Mouse (Mus musculus) stomach, embryonic 16.5 days (tissue): ENCODE measurements around the gene Hc. TPM values are rescaled to one million over a fixed set of nuclear protein-coding genes. Genes with fewer than 3 reads are reported as not detected.

Experiments used
- ATAC-seq: fragments of 200-750 bp; cut with Nextera tagmentation; 2 replicates; pipeline ENCODE4 v1.8.0; 2017; ENCODE audit warnings: moderate number of reproducible peaks, moderate TSS enrichment; ENCODE audit not compliant: insufficient read depth, low FRiP score
- H3K27ac ChIP-seq: fragments of 300-500 bp; sonication (generic); 2 replicates; pipeline ENCODE4 v1.5.1; 2014; ENCODE audit warnings: low read length
- H3K27me3 ChIP-seq: fragments of 300-500 bp; sonication (generic); 2 replicates; pipeline ENCODE4 v1.6.1; 2014; ENCODE audit warnings: low read length, control low read depth, mixed read lengths; ENCODE audit not compliant: control insufficient read depth, insufficient read depth
- H3K36me3 ChIP-seq: fragments of 300-500 bp; sonication (generic); 2 replicates; pipeline ENCODE4 v1.6.1; 2014; ENCODE audit warnings: low read length; ENCODE audit not compliant: control insufficient read depth, insufficient read depth
- H3K4me1 ChIP-seq: fragments of 300-500 bp; sonication (generic); 2 replicates; pipeline ENCODE4 v1.6.1; 2014; ENCODE audit warnings: low read length, control low read depth, mixed read lengths; ENCODE audit not compliant: control insufficient read depth, insufficient read depth
- H3K4me2 ChIP-seq: fragments of 300-500 bp; sonication (generic); 2 replicates; pipeline ENCODE4 v1.6.1; 2014; ENCODE audit warnings: low read depth, low read length, mixed read lengths
- H3K4me3 ChIP-seq: fragments of 300-500 bp; sonication (generic); replicated peaks from 2 replicates; pipeline ENCODE4 v1.5.1; 2014; ENCODE audit warnings: mild to moderate bottlenecking, low read length
- H3K9ac ChIP-seq: fragments of 300-500 bp; sonication (generic); 2 replicates; pipeline ENCODE4 v1.6.1; 2014; ENCODE audit warnings: low read length
- H3K9me3 ChIP-seq: fragments of 300-500 bp; sonication (generic); replicated peaks from 2 replicates; pipeline ENCODE4 v1.6.1; 2016; ENCODE audit warnings: low read length, control low read depth; ENCODE audit not compliant: control insufficient read depth
- WGBS: fragments of 180-500 bp; shearing (Covaris S2); extraction: QIAGEN DNeasy Blood & Tissue Kit; methylation state at CpG from one replicate; pipeline ENCODE4 v1.1.7; 2014; 5-methylcytosine and 5-hydroxymethylcytosine counted together
- polyA plus RNA-seq: library from polyadenylated mRNA; unstranded; fragments of >200 nt; fragmentation: Nextera tagmentation; extraction: Ambion mirVana; gene quantifications from 2 replicates; pipeline ENCODE4 v1.2.1, GENCODE M21; 2015

The Hc gene
- polyA plus RNA-seq, result 2.3 and 3.2 TPM in 2 replicates

GRCm38 (mm10) chr2:35061338-35061737 is at the start of gene Hc:
Gene Hc, minus strand, starts transcription at chr2:35061438.
- 58% methylated on average over 5 of the region's 5 CpGs for WGBS
- Histone ChIP-seq H3K9ac (no peak within 1 kb of the TSS), H3K36me3 (no peaks in the 10 kb centered on the region), H3K4me2 (no peak within 1 kb of the TSS), H3K4me3 (no peak within 1 kb of the TSS), H3K4me1 (no peaks in the 10 kb centered on the region), H3K9me3 (no peaks in the 10 kb centered on the region), H3K27ac (no peak within 1 kb of the TSS), H3K27me3 (no peaks in the 10 kb centered on the region)
- no peak for ATAC-seq

GRCm38 (mm10) chr2:35110521-35110920 is 49.3 kb upstream of the Hc start:
- Histone ChIP-seq H3K4me2 (peak overlapping the region; percentile 82; the same call in 1 of the 2 replicates), H3K27me3 (no peaks in the 10 kb centered on the region), H3K4me3 (no peak overlapping the region), H3K36me3 (0 out of 2 replicates have a peak, but pooled peaks cover 3% of the 10 kb centered on the region), H3K4me1 (no peaks in the 10 kb centered on the region), H3K9ac (no peak overlapping the region), H3K27ac (no peak overlapping the region), H3K9me3 (no peaks in the 10 kb centered on the region)
- 76% methylated on average over 2 of the region's 2 CpGs for WGBS
- ATAC-seq, result no peak

GRCm38 (mm10) chr2:35109924-35110304 is 48.7 kb upstream of the Hc start:
- Histone ChIP-seq H3K4me2 (peak overlapping the region; percentile 82), H3K9me3 (no peaks in the 10 kb centered on the region), H3K27me3 (no peaks in the 10 kb centered on the region), H3K9ac (peak overlapping the region; percentile 93), H3K4me3 (peak overlapping the region; percentile 94), H3K4me1 (no peaks in the 10 kb centered on the region), H3K27ac (peak overlapping the region; percentile 90), H3K36me3 (0 out of 2 replicates have a peak, but pooled peaks cover 3% of the 10 kb centered on the region)
- ATAC-seq, result no peak
- WGBS, result 2% methylated on average over 13 of the region's 13 CpGs

- H3K9me3 ChIP-seq, result no peaks in the 10 kb centered on the region
- peak within 1 kb of the TSS; percentile 94 for H3K4me3 ChIP-seq
- H3K4me1 ChIP-seq, result no peaks in the 10 kb centered on the region
- H3K4me2 ChIP-seq, result peak within 1 kb of the TSS; percentile 82
- peak; percentile 96 for ATAC-seq
- WGBS, result under 1% methylated on average over 60 of the region's 62 CpGs
- 0 out of 2 replicates have a peak, but pooled peaks cover 3% of the 10 kb centered on the region for H3K36me3 ChIP-seq
- H3K9ac ChIP-seq, result peak within 1 kb of the TSS; percentile 93
- H3K27ac ChIP-seq, result peak within 1 kb of the TSS; percentile 90
- H3K27me3 ChIP-seq, result no peaks in the 10 kb centered on the region
Measured at GRCm38 (mm10) chr2:35109141-35109923, 48.1 kb upstream of the Hc start, which contains the start of gene Cntrl. Gene Cntrl, plus strand, starts transcription at chr2:35109492.

GRCm38 (mm10) chr2:35108712-35109111 is 47.5 kb upstream of the Hc start:
- peak; percentile 41 for ATAC-seq

GRCm38 (mm10) chr2:35107984-35108635 is 46.9 kb upstream of the Hc start:
- Histone ChIP-seq H3K4me3 (no peak overlapping the region), H3K9me3 (no peaks in the 10 kb centered on the region), H3K9ac (no peak overlapping the region), H3K27ac (no peak overlapping the region), H3K27me3 (no peaks in the 10 kb centered on the region), H3K4me1 (no peaks in the 10 kb centered on the region), H3K36me3 (no peaks in the 10 kb centered on the region), H3K4me2 (no peak overlapping the region; the same call in 1 of the 2 replicates)
- no peak for ATAC-seq
- WGBS, result 48% methylated on average over 5 of the region's 5 CpGs

More at GRCm38 (mm10) chr2:35108712-35109111, 47.5 kb upstream of the Hc start:
- H3K9ac ChIP-seq, result peak overlapping the region; percentile 93
- H3K4me1 ChIP-seq, result no peaks in the 10 kb centered on the region
- no peaks in the 10 kb centered on the region for H3K27me3 ChIP-seq
- WGBS, result 28% methylated on average over 3 of the region's 3 CpGs
- peak overlapping the region; percentile 94 for H3K4me3 ChIP-seq
- H3K9me3 ChIP-seq, result no peaks in the 10 kb centered on the region
- H3K36me3 ChIP-seq, result 0 out of 2 replicates have a peak, but pooled peaks cover 3% of the 10 kb centered on the region
- peak overlapping the region; percentile 90 for H3K27ac ChIP-seq
- peak overlapping the region; percentile 82 for H3K4me2 ChIP-seq

- H3K9me3 ChIP-seq, result no peaks in the 10 kb centered on the region
- WGBS, result 55% methylated on average over 3 of the region's 3 CpGs
Measured at GRCm38 (mm10) chr2:35104843-35105242, 43.6 kb upstream of the Hc start.

GRCm38 (mm10) chr2:35103558-35103957 is 42.3 kb upstream of the Hc start:
- no peak overlapping the region for H3K4me2 ChIP-seq
- 69% methylated on average over 5 of the region's 5 CpGs for WGBS
- no peaks in the 10 kb centered on the region for H3K9me3 ChIP-seq
- H3K9ac ChIP-seq, result no peak overlapping the region
- no peak overlapping the region for H3K4me3 ChIP-seq
- no peaks in the 10 kb centered on the region for H3K27me3 ChIP-seq
- no peaks in the 10 kb centered on the region for H3K4me1 ChIP-seq
- no peak overlapping the region for H3K27ac ChIP-seq
- ATAC-seq, result no peak
- no peaks in the 10 kb centered on the region for H3K36me3 ChIP-seq

More at GRCm38 (mm10) chr2:35104843-35105242, 43.6 kb upstream of the Hc start:
- H3K27ac ChIP-seq, result no peak overlapping the region
- no peaks in the 10 kb centered on the region for H3K27me3 ChIP-seq
- no peak overlapping the region for H3K9ac ChIP-seq
- no peaks in the 10 kb centered on the region for H3K36me3 ChIP-seq
- no peak overlapping the region for H3K4me2 ChIP-seq
- H3K4me1 ChIP-seq, result no peaks in the 10 kb centered on the region
- ATAC-seq, result no peak
- no peak overlapping the region for H3K4me3 ChIP-seq

- Histone ChIP-seq H3K27ac (no peak overlapping the region), H3K4me1 (no peaks in the 10 kb centered on the region), H3K4me2 (no peak overlapping the region), H3K9me3 (no peaks in the 10 kb centered on the region), H3K27me3 (no peaks in the 10 kb centered on the region), H3K4me3 (no peak overlapping the region), H3K9ac (no peak overlapping the region), H3K36me3 (no peaks in the 10 kb centered on the region)
- no peak for ATAC-seq
Measured at GRCm38 (mm10) chr2:35102777-35103176, 41.5 kb upstream of the Hc start.
